Mouse (Mus musculus) ES-E14 (cell line): ENCODE measurements at regions not wholly inside any gene's neighbourhood (a gene's known extent, or its start where the extent isn't known, plus 50 kb on each side); places are given as distances from the start of the nearest gene placed in this dataset.

Experiments used
- DNase-seq: peaks from one replicate; pipeline ENCODE4 v3.0.0-alpha.2; 2013; ENCODE audit warnings: low read depth, low spot score
- H3K27ac ChIP-seq: 2 replicates; pipeline ENCODE4 v1.5.1; 2012; ENCODE audit warnings: low read depth, mild to moderate bottlenecking, low read length, moderate library complexity, mixed read lengths; ENCODE audit not compliant: poor library complexity, insufficient read depth, severe bottlenecking
- H3K36me3 ChIP-seq: 2 replicates; pipeline ENCODE4 v1.6.1; 2012; ENCODE audit warnings: mild to moderate bottlenecking, low read length, moderate library complexity, mixed read lengths; ENCODE audit not compliant: control insufficient read depth, poor library complexity, insufficient read depth, severe bottlenecking
- H3K4me1 ChIP-seq, 2 experiments: fragments of 150-350 bp in 1 of 2; sonication (generic) in 1 of 2; 2 replicates each; pipeline ENCODE4 v1.6.1; 2012; ENCODE audit warnings: low read length in 2 of 2, mild to moderate bottlenecking in 1 of 2, mixed read lengths in 1 of 2; ENCODE audit not compliant: control insufficient read depth in 2 of 2, insufficient read depth in 2 of 2, poor library complexity in 1 of 2
- H3K4me3 ChIP-seq, 2 experiments: fragments of 150-350 bp in 1 of 2; sonication (generic) in 1 of 2; 2 replicates each; pipeline ENCODE4 v1.5.1; 2012; ENCODE audit warnings: low read length in 2 of 2, low read depth in 1 of 2, mild to moderate bottlenecking in 1 of 2, mixed read lengths in 1 of 2; ENCODE audit not compliant: insufficient read depth in 1 of 2, poor library complexity in 1 of 2, severe bottlenecking in 1 of 2
- H3K9ac ChIP-seq: 2 replicates; pipeline ENCODE4 v1.6.1; 2012; ENCODE audit warnings: low read depth, mild to moderate bottlenecking, low read length, mixed read lengths; ENCODE audit not compliant: poor library complexity, insufficient read depth, severe bottlenecking
- H3K9me3 ChIP-seq: fragments of 150-350 bp; sonication (generic); 2 replicates; pipeline ENCODE4 v1.6.1; 2012; ENCODE audit warnings: low read depth, mild to moderate bottlenecking, low read length; ENCODE audit not compliant: control insufficient read depth, insufficient read depth
- CHD2 ChIP-seq: IDR thresholded peaks from 2 replicates; pipeline ENCODE4 v1.6.1; 2014; ENCODE audit warnings: mild to moderate bottlenecking, low read depth, low read length, inconsistent platforms
- HCFC1 ChIP-seq: IDR thresholded peaks from 2 replicates; pipeline ENCODE4 v1.6.1; 2012; ENCODE audit warnings: low read length, inconsistent platforms, borderline replicate concordance; ENCODE audit not compliant: insufficient read depth
- MAFK ChIP-seq: IDR thresholded peaks from 2 replicates; pipeline ENCODE4 v1.6.1; 2014; ENCODE audit warnings: mild to moderate bottlenecking, low read depth, low read length, inconsistent platforms; ENCODE audit not compliant: insufficient read depth
- ZC3H11A ChIP-seq: IDR thresholded peaks from 2 replicates; pipeline ENCODE4 v1.6.1; 2012; ENCODE audit warnings: low read depth, mild to moderate bottlenecking, inconsistent platforms, low read length, borderline replicate concordance
- ZNF384 ChIP-seq: IDR thresholded peaks from 2 replicates; pipeline ENCODE4 v1.6.1; 2012; ENCODE audit warnings: low read depth, low read length, inconsistent platforms
- in situ Hi-C, 2 experiments: fragments of 600-800 bp; cut with MboI; formaldehyde crosslinking; loops; one replicate each; pipeline ENCODE4 v1.15.1; 2025; ENCODE audit warnings: low sequenced_read_pairs in 2 of 2, inconsistent platforms in 1 of 2; ENCODE audit not compliant: unreplicated experiment in 2 of 2

DNA sequence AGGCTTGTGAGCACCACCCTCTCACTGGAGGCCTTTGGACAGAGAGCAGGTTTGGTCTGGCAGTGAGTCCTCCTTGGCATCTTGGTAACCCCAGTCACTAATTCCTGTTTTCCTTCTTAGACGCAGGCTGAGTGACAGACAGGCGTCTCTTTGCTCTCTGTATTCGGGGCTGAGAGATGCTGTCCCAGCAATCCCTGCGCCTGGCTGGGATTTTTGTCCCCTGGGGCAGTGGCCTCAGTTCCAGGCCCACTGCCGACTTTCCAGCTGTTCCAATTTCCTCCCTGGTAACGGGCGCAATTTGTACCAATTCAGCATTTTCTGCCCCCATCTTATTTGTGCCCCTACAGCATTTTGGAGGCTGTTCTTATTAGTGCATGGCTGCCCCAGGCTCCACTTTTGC is 118.5 kb upstream of the Irx6 start:
- in situ Hi-C loops: no loop called here
- TF ChIP-seq ZNF384 (no peak), MAFK (0 out of 2 replicates have a peak, but pooled peaks have one; percentile 7), HCFC1 (no peak), ZC3H11A (no peak), CHD2 (no peak)
- Histone ChIP-seq H3K4me3 (no peak overlapping the region), H3K9ac (no peak overlapping the region), H3K36me3 (no peaks in the 10 kb centered on the region), H3K27ac (no peak overlapping the region), H3K4me1 (no peaks in the 10 kb centered on the region), H3K9me3 (no peaks in the 10 kb centered on the region)
- DNase-seq: no peak

DNA sequence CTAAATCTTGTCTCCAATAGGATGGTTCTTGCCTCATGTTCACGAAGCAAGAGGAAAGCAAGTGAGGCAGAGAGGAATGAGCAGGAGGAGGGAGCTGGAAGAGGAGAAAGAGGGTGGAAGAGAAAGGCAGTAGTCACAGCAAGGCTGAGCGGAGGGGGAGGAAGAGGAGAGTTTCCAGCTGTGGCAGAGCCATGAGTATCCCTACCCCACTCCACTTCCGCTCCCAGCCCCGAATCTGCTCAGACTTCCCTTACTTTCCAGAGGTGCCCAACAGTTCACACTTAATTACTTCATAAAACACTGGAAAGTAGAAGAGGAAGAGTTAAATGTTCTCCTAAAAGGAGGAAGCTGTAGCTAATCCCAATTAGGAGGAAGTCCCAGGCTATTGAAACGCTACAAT is 111.6 kb upstream of the Irx6 start:
- no peaks in the 10 kb centered on the region for H3K36me3 ChIP-seq
- no peaks in the 10 kb centered on the region for H3K4me1 ChIP-seq
- H3K9ac ChIP-seq: no peak overlapping the region
- TF ChIP-seq ZNF384: no peak
- TF ChIP-seq MAFK: no peak
- no peak for TF ChIP-seq ZC3H11A
- TF ChIP-seq CHD2: no peak
- TF ChIP-seq HCFC1: no peak
- H3K9me3 ChIP-seq: peaks cover 7% of the 10 kb centered on the region; the same call in 1 of the 2 replicates
- H3K4me3 ChIP-seq: no peak overlapping the region
- H3K27ac ChIP-seq: no peak overlapping the region
- in situ Hi-C loops: no loop called here
- no peak for DNase-seq

DNA sequence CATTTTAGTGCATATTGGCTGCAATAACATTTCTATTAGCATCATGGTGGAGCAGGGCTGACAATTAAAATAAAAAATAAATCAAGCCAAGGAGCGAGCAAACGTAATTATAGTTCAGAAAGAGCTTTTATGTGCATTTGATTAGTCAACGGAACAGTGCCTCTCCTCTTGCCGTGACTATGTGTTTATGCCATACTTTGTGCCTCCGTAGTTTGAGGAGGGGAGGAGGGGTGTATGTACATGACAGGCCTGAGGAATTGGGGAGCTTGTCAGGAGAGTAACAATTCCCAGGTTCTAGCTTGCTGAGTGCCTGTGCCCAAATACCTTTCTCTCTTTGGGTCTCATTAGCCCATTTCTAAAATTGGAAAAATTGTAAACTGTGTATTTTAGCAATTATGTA is 111.1 kb upstream of the Irx6 start:
- TF ChIP-seq ZC3H11A (no peak), CHD2 (no peak), MAFK (no peak), ZNF384 (no peak), HCFC1 (no peak)
- H3K27ac ChIP-seq: no peak overlapping the region
- in situ Hi-C loops: no loop called here
- DNase-seq: no peak
- no peaks in the 10 kb centered on the region for H3K36me3 ChIP-seq
- no peak overlapping the region for H3K4me3 ChIP-seq
- peaks cover 7% of the 10 kb centered on the region; the same call in 1 of the 2 replicates for H3K9me3 ChIP-seq
- no peaks in the 10 kb centered on the region for H3K4me1 ChIP-seq
- no peak overlapping the region for H3K9ac ChIP-seq

DNA sequence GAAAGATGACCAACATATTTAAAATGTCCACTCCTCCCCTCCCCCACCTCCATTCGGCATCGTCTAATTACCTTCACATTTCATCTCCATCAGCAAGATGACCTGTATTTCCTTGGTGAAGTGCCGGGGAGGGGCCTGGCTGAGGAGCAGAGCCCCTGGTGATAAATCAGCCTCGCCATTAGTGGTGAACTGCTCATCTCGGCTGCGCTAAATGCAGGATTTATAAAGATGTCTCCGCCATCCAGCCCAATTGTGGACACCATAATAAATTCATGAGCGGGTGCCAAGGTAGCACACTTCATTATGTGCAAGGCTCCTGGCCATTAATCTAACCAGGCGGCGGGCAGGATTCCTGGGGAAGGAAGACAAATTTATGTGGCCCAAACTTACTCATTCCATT is 104.4 kb upstream of the Irx6 start:
- TF ChIP-seq ZNF384: no peak
- TF ChIP-seq CHD2: no peak
- no peak for TF ChIP-seq ZC3H11A
- no peak for TF ChIP-seq HCFC1
- TF ChIP-seq MAFK: no peak
- Histone ChIP-seq H3K9me3 (peaks cover 3% of the 10 kb centered on the region; the same call in 1 of the 2 replicates), H3K27ac (no peak overlapping the region), H3K4me1 (no peaks in the 10 kb centered on the region), H3K4me3 (no peak overlapping the region), H3K9ac (no peak overlapping the region), H3K36me3 (no peaks in the 10 kb centered on the region)
- no peak for DNase-seq
- in situ Hi-C loops: no loop called here

DNA sequence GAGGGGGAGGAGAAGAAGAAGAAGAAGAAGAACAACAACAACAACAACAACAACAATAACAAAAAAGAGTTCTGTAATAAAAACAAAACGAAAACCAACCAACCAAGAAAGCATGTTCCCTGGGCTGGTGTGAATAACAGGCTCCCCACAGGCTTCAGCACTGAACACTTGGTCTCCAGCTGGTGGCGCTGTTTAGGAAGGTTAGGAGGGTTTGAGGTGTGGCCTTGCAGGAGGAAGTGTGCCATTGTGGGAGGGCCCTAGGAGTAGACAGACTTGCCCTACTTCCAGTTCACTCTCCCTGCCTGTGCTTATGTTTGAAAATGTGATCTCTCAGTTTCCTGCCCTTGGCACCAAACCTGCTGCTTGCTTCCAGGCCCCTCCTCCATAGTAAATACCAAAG is 94.6 kb upstream of the Irx6 start:
- no peak for TF ChIP-seq HCFC1
- no peak; the same call in 1 of the 2 replicates for TF ChIP-seq ZC3H11A
- no peak for TF ChIP-seq MAFK
- TF ChIP-seq CHD2: no peak
- TF ChIP-seq ZNF384: no peak
- in situ Hi-C loops: no loop called here
- no peaks in the 10 kb centered on the region for H3K36me3 ChIP-seq

More for the DNA sequence above, 94.6 kb upstream of the Irx6 start:
- no peak overlapping the region for H3K4me3 ChIP-seq
- H3K9me3 ChIP-seq: no peaks in the 10 kb centered on the region
- no peak overlapping the region for H3K27ac ChIP-seq
- no peak overlapping the region for H3K9ac ChIP-seq
- no peaks in the 10 kb centered on the region for H3K4me1 ChIP-seq
- DNase-seq: peak; percentile 29
